Mouse (Mus musculus) lung, postnatal 0 days (tissue): ENCODE measurements around the gene Polr1e.

Experiments used
- CTCF ChIP-seq: IDR thresholded peaks from 2 replicates; pipeline ENCODE4 v1.5.1; 2016; ENCODE audit warnings: antibody characterized with exemption, mild to moderate bottlenecking
- EP300 ChIP-seq: IDR thresholded peaks from 2 replicates; pipeline ENCODE4 v1.6.1; 2016; ENCODE audit warnings: antibody characterized with exemption, mild to moderate bottlenecking, control low read depth

GRCm38 (mm10) chr4:45072261-45072973, 54.0 kb downstream of the Polr1e start:
- TF ChIP-seq CTCF: no peak
- no peak for TF ChIP-seq EP300
